Mouse (Mus musculus) thymus, postnatal 4 days (tissue): ENCODE data around the gene Ndufa1.
"Not testable (repeated sequence)": the region's sequence is repeated elsewhere in the genome, so short reads cannot be mapped to it uniquely, and the experiment has no call there.

Source experiments
- DNase-seq: peaks from one replicate; pipeline ENCODE4 v3.0.0; 2021

Gene Ndufa1

GRCm38 (mm10) chrX:37191105-37191743, at the start of gene Ndufa1, which contains the start of gene Rnf113a1:
TSS of gene Ndufa1 (minus strand) at chrX:37191163.
TSS of gene Rnf113a1 (plus strand) at chrX:37191245.
- DNase-seq: peak; percentile 88

- not testable (repeated sequence) for DNase-seq
Measured at GRCm38 (mm10) chrX:37222158-37222557, 31.2 kb upstream of the Ndufa1 start, which contains the start of gene Rhox1. TSS of gene Rhox1 (minus strand) at chrX:37222258.

- no peak for DNase-seq
Measured at GRCm38 (mm10) chrX:37210941-37211340, 20.0 kb upstream of the Ndufa1 start, which contains the start of gene Gm9. TSS of gene Gm9 (minus strand) at chrX:37211041.

- no peak for DNase-seq
Measured at GRCm38 (mm10) chrX:37198676-37199075, 7.7 kb upstream of the Ndufa1 start.

GRCm38 (mm10) chrX:37191744-37192379, 899 bp upstream of the Ndufa1 start:
- peak; percentile 17 for DNase-seq

- DNase-seq: no peak
Measured at GRCm38 (mm10) chrX:37190755-37191104, 233 bp downstream of the Ndufa1 start.

- DNase-seq: not testable (repeated sequence)
Measured at GRCm38 (mm10) chrX:37184401-37184800, 6.6 kb downstream of the Ndufa1 start.

- DNase-seq: no peak
Measured at GRCm38 (mm10) chrX:37168742-37169141, 22.2 kb downstream of the Ndufa1 start, which contains the start of gene Akap14. TSS of gene Akap14 (minus strand) at chrX:37168842.

- DNase-seq: peak; percentile 25
Measured at GRCm38 (mm10) chrX:37167085-37167484, 23.9 kb downstream of the Ndufa1 start.

- no peak for DNase-seq
Measured at GRCm38 (mm10) chrX:37163115-37163514, 27.8 kb downstream of the Ndufa1 start.

- peak; percentile 5 for DNase-seq
Measured at GRCm38 (mm10) chrX:37161169-37161568, 29.8 kb downstream of the Ndufa1 start.

- DNase-seq: peak; percentile 36
Measured at GRCm38 (mm10) chrX:37157839-37158238, 33.1 kb downstream of the Ndufa1 start.

GRCm38 (mm10) chrX:37144954-37145353, 46.0 kb downstream of the Ndufa1 start:
- peak; percentile 68 for DNase-seq

- not testable (repeated sequence) for DNase-seq
Measured at GRCm38 (mm10) chrX:37144498-37144897, 46.5 kb downstream of the Ndufa1 start.

GRCm38 (mm10) chrX:37141732-37142131, 49.2 kb downstream of the Ndufa1 start:
- DNase-seq: no peak
